Mouse (Mus musculus) MEL (cell line): ENCODE measurements at regions not wholly inside any gene's neighbourhood (a gene's known extent, or its start where the extent isn't known, plus 50 kb on each side); places are given as distances from the start of the nearest gene placed in this dataset.

ENCODE experiments used
- DNase-seq: peaks from one replicate; pipeline ENCODE4 v3.0.0; 2011; ENCODE audit warnings: low read depth, low spot score
- H3K27ac ChIP-seq: 2 replicates; pipeline ENCODE4 v1.5.1; 2012; ENCODE audit warnings: low read depth, mild to moderate bottlenecking, control low read depth, low read length, moderate library complexity; ENCODE audit not compliant: control insufficient read depth
- H3K27me3 ChIP-seq, 2 experiments: fragments of 150-350 bp in 1 of 2; sonication (generic) in 1 of 2; 2 replicates each; pipeline ENCODE4 v1.6.1; 2012; ENCODE audit warnings: low read length in 2 of 2, mild to moderate bottlenecking in 2 of 2, improper control_type of control experiment in 1 of 2, moderate library complexity in 1 of 2; ENCODE audit not compliant: insufficient read depth in 2 of 2, control insufficient read depth in 1 of 2
- H3K36me3 ChIP-seq, 2 experiments: 2 replicates each; pipeline ENCODE4 v1.6.1; 2012 to 2014; ENCODE audit warnings: low read length in 2 of 2, improper control_type of control experiment in 1 of 2, inconsistent platforms in 1 of 2, mild to moderate bottlenecking in 1 of 2; ENCODE audit not compliant: insufficient read depth in 2 of 2, control insufficient read depth in 1 of 2
- H3K4me1 ChIP-seq, 2 experiments: fragments of 150-350 bp in 1 of 2; sonication (generic) in 1 of 2; 2 replicates each; pipeline ENCODE4 v1.6.1; 2012; ENCODE audit warnings: low read length in 2 of 2, improper control_type of control experiment in 1 of 2, mild to moderate bottlenecking in 1 of 2; ENCODE audit not compliant: insufficient read depth in 2 of 2, control insufficient read depth in 1 of 2
- H3K4me3 ChIP-seq, 2 experiments: fragments of 150-350 bp in 1 of 2; sonication (generic) in 1 of 2; 2 replicates each; pipeline ENCODE4 v1.5.1; 2012; ENCODE audit warnings: low read depth in 2 of 2, low read length in 2 of 2, mild to moderate bottlenecking in 2 of 2, moderate library complexity in 2 of 2, control low read depth in 1 of 2, improper control_type of control experiment in 1 of 2; ENCODE audit not compliant: control insufficient read depth in 1 of 2, insufficient read depth in 1 of 2
- H3K79me2 ChIP-seq: 2 replicates; pipeline ENCODE4 v1.6.1; 2012; ENCODE audit warnings: mild to moderate bottlenecking, low read length, moderate library complexity; ENCODE audit not compliant: control insufficient read depth, poor library complexity, insufficient read depth
- H3K9ac ChIP-seq: 2 replicates; pipeline ENCODE4 v1.6.1; 2012; ENCODE audit warnings: low read depth, mild to moderate bottlenecking, control low read depth, low read length, moderate library complexity; ENCODE audit not compliant: control insufficient read depth, poor library complexity, severe bottlenecking
- H3K9me3 ChIP-seq: fragments of 150-350 bp; sonication (generic); replicated peaks from 2 replicates; pipeline ENCODE4 v1.6.1; 2012; ENCODE audit warnings: mild to moderate bottlenecking, low read length, improper control_type of control experiment, moderate library complexity; ENCODE audit not compliant: insufficient read depth
- BHLHE40 ChIP-seq: IDR thresholded peaks from 2 replicates; pipeline ENCODE4 v1.6.1; 2012; ENCODE audit warnings: low read depth, mild to moderate bottlenecking, inconsistent platforms, low read length, improper control_type of control experiment, borderline replicate concordance
- E2F4 ChIP-seq: IDR thresholded peaks from 2 replicates; pipeline ENCODE4 v1.6.1; 2011; ENCODE audit warnings: low read depth, low read length, improper control_type of control experiment, borderline replicate concordance
- EP300 ChIP-seq, 2 experiments: IDR thresholded peaks; 2 replicates each; pipeline ENCODE4 v1.6.1; 2011; ENCODE audit warnings: improper control_type of control experiment in 2 of 2, low read length in 2 of 2, low read depth in 1 of 2, mild to moderate bottlenecking in 1 of 2
- GABPA ChIP-seq: IDR thresholded peaks from 2 replicates; pipeline ENCODE4 v1.6.1; 2012; ENCODE audit warnings: low read depth, mild to moderate bottlenecking, inconsistent platforms, low read length, improper control_type of control experiment, moderate library complexity
- HCFC1 ChIP-seq: IDR thresholded peaks from 2 replicates; pipeline ENCODE4 v1.6.1; 2012; ENCODE audit warnings: low read depth, mild to moderate bottlenecking, inconsistent platforms, low read length, improper control_type of control experiment, moderate library complexity
- JUND ChIP-seq: IDR thresholded peaks from 2 replicates; pipeline ENCODE4 v1.6.1; 2011; ENCODE audit warnings: low read depth, mild to moderate bottlenecking, improper control_type of control experiment, low read length
- KAT2A ChIP-seq: conservative IDR thresholded peaks from 2 replicates; pipeline ENCODE4 v1.6.1; 2012; ENCODE audit warnings: low read depth, low read length, improper control_type of control experiment, inconsistent platforms
- MAX ChIP-seq: IDR thresholded peaks from 2 replicates; pipeline ENCODE4 v1.6.1; 2011; ENCODE audit warnings: low read length, improper control_type of control experiment
- MEF2A ChIP-seq: IDR thresholded peaks from 2 replicates; pipeline ENCODE4 v1.6.1; 2014; ENCODE audit warnings: low read depth, mild to moderate bottlenecking, inconsistent platforms, low read length, improper control_type of control experiment; ENCODE audit not compliant: poor library complexity, insufficient replicate concordance, severe bottlenecking; ENCODE audit errors: extremely low read depth
- MXI1 ChIP-seq: IDR thresholded peaks from 2 replicates; pipeline ENCODE4 v1.6.1; 2011; ENCODE audit warnings: mild to moderate bottlenecking, low read depth, low read length, improper control_type of control experiment
- MYB ChIP-seq: IDR thresholded peaks from 2 replicates; pipeline ENCODE4 v1.6.1; 2011; ENCODE audit warnings: mild to moderate bottlenecking, low read depth, low read length, improper control_type of control experiment
- NELFE ChIP-seq: IDR thresholded peaks from 2 replicates; pipeline ENCODE4 v1.6.1; 2011; ENCODE audit warnings: low read depth, low read length, improper control_type of control experiment
- NRF1 ChIP-seq: IDR thresholded peaks from 2 replicates; pipeline ENCODE4 v1.6.1; 2014; ENCODE audit warnings: low read depth, mild to moderate bottlenecking, inconsistent platforms, low read length, improper control_type of control experiment, moderate library complexity; ENCODE audit not compliant: poor library complexity, insufficient read depth, severe bottlenecking
- POLR2A ChIP-seq, 2 experiments: IDR thresholded peaks; 2 replicates each; pipeline ENCODE4 v1.6.1; 2011 to 2012; ENCODE audit warnings: low read length in 2 of 2, mild to moderate bottlenecking in 2 of 2, control low read depth in 1 of 2, improper control_type of control experiment in 1 of 2, low read depth in 1 of 2, moderate library complexity in 1 of 2; ENCODE audit not compliant: control insufficient read depth in 1 of 2, insufficient read depth in 1 of 2, poor library complexity in 1 of 2
- POLR2AphosphoS2 ChIP-seq: IDR thresholded peaks from 2 replicates; pipeline ENCODE4 v1.6.1; 2011; ENCODE audit warnings: low read length, improper control_type of control experiment
- POLR2AphosphoS5 ChIP-seq: IDR thresholded peaks from 2 replicates; pipeline ENCODE4 v1.6.1; 2012; ENCODE audit warnings: low read depth, borderline replicate concordance, mild to moderate bottlenecking, inconsistent platforms, low read length, moderate library complexity, mixed read lengths
- RAD21 ChIP-seq: IDR thresholded peaks from 2 replicates; pipeline ENCODE4 v1.6.1; 2011; ENCODE audit warnings: mild to moderate bottlenecking, low read depth, low read length, improper control_type of control experiment
- RCOR1 ChIP-seq: IDR thresholded peaks from 2 replicates; pipeline ENCODE4 v1.6.1; 2012; ENCODE audit warnings: low read depth, mild to moderate bottlenecking, inconsistent platforms, low read length, improper control_type of control experiment
- TBP ChIP-seq: IDR thresholded peaks from 2 replicates; pipeline ENCODE4 v1.8.0; 2011; ENCODE audit warnings: low read depth, low read length, improper control_type of control experiment
- TCF12 ChIP-seq: IDR thresholded peaks from 2 replicates; pipeline ENCODE4 v1.6.1; 2014; ENCODE audit warnings: low read depth, mild to moderate bottlenecking, inconsistent platforms, low read length, improper control_type of control experiment, moderate library complexity
- USF2 ChIP-seq, 2 experiments: IDR thresholded peaks; 2 replicates each; pipeline ENCODE4 v1.6.1; 2011 to 2012; ENCODE audit warnings: improper control_type of control experiment in 2 of 2, low read length in 2 of 2, borderline replicate concordance in 1 of 2, inconsistent platforms in 1 of 2, low read depth in 1 of 2, mild to moderate bottlenecking in 1 of 2; ENCODE audit not compliant: insufficient read depth in 1 of 2
- ZC3H11A ChIP-seq: IDR thresholded peaks from 2 replicates; pipeline ENCODE4 v1.6.1; 2012; ENCODE audit warnings: low read depth, mild to moderate bottlenecking, inconsistent platforms, low read length, improper control_type of control experiment
- ZKSCAN1 ChIP-seq: IDR thresholded peaks from 2 replicates; pipeline ENCODE4 v1.6.1; 2012; ENCODE audit warnings: low read depth, mild to moderate bottlenecking, inconsistent platforms, low read length, improper control_type of control experiment, moderate library complexity
- ZMIZ1 ChIP-seq: IDR thresholded peaks from 2 replicates; pipeline ENCODE4 v1.6.1; 2012; ENCODE audit warnings: low read depth, mild to moderate bottlenecking, inconsistent platforms, low read length, improper control_type of control experiment, moderate library complexity

DNA sequence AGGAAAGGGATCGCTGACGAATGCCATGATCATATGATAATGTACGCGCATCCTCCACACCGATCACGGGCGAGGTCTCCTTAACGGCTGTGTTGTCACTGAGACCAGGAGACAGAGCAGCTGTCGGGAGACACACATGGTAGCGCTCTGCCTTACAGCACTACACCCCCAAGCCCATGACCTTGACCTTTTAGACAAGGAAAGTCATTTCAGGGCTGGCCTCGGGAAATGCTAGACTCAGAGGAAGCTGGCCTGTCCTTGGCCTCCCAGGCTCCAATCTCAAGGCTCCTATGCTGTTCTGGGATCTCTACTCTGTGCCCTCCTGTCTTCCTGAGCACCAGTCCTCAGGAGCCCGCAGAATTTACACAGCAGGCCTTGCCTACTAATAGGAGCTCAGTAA is 112.9 kb upstream of the 1700012A03Rik start:
- Histone ChIP-seq H3K36me3 (no peaks in the 10 kb centered on the region), H3K9me3 (no peaks in the 10 kb centered on the region), H3K27ac (no peak overlapping the region), H3K27me3 (no peaks in the 10 kb centered on the region), H3K79me2 (no peaks in the 10 kb centered on the region), H3K9ac (no peak overlapping the region), H3K4me1 (no peaks in the 10 kb centered on the region), H3K4me3 (no peak overlapping the region)
- TF ChIP-seq JUND (no peak), POLR2AphosphoS2 (no peak), NELFE (no peak), MAX (no peak), RAD21 (no peak), POLR2A (IDR thresholded peaks at IDR 0.05; ENCODE audit: control insufficient read depth in 1 of 2, insufficient read depth in 1 of 2, low read depth in 1 of 2, low read length in 2 of 2, poor library complexity in 1 of 2) (no peak), POLR2AphosphoS5 (no peak), MXI1 (no peak), ZMIZ1 (no peak), RCOR1 (no peak), GABPA (no peak), HCFC1 (no peak), ZC3H11A (no peak), EP300 (IDR thresholded peaks at IDR 0.05; ENCODE audit: low read depth in 1 of 2, low read length in 2 of 2) (no peak), USF2 (IDR thresholded peaks at IDR 0.05; ENCODE audit: borderline replicate concordance in 1 of 2, insufficient read depth in 1 of 2, low read depth in 1 of 2, low read length in 2 of 2) (no peak), TBP (no peak), TCF12 (no peak), NRF1 (no peak), MEF2A (no peak)
- DNase-seq = no peak

DNA sequence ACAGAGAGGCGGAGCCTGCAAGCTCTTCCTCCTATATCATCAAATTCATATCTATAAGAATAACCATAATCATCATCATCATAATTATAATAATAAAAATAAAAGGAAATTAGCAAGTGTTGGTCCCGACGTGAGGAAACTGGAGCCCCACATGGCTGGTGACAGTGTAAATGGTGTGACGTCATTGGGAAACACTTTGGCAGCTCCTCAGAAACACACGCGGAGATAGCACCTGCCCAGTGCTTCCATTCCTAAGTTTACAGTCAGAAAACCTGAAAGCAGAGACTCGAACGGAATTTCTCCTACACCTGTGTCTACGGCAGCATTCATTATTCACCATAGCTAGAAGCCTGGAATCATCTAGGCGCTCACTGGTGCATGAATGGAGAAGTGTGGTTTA is 115.2 kb upstream of the 1700012A03Rik start:
- H3K9me3 ChIP-seq = no peaks in the 10 kb centered on the region
- H3K36me3 ChIP-seq = no peaks in the 10 kb centered on the region
- no peaks in the 10 kb centered on the region for H3K79me2 ChIP-seq
- DNase-seq = no peak
- H3K4me1 ChIP-seq = no peaks in the 10 kb centered on the region
- no peak for TF ChIP-seq ZKSCAN1
- no peak for TF ChIP-seq E2F4
- TF ChIP-seq BHLHE40 = no peak
- no peak for TF ChIP-seq RCOR1
- TF ChIP-seq EP300 (IDR thresholded peaks at IDR 0.05; ENCODE audit: low read depth in 1 of 2, low read length in 2 of 2) = no peak
- no peak for TF ChIP-seq POLR2A (IDR thresholded peaks at IDR 0.05; ENCODE audit: control insufficient read depth in 1 of 2, insufficient read depth in 1 of 2, low read depth in 1 of 2, low read length in 2 of 2, poor library complexity in 1 of 2)
- no peak for TF ChIP-seq KAT2A
- no peak for TF ChIP-seq MYB
- no peak overlapping the region for H3K4me3 ChIP-seq
- no peak overlapping the region for H3K27ac ChIP-seq
- no peak overlapping the region for H3K9ac ChIP-seq
- no peaks in the 10 kb centered on the region for H3K27me3 ChIP-seq
